Mouse (Mus musculus) megakaryocyte, embryonic 14.5 days (primary cell): ENCODE data around the gene Ano2.

Experiments
- FLI1 ChIP-seq: IDR thresholded peaks from 2 replicates; pipeline ENCODE4 v1.6.1; 2012; ENCODE audit warnings: low read length, inconsistent platforms, mixed read lengths
- GATA1 ChIP-seq: IDR thresholded peaks from 3 replicates; pipeline ENCODE4 v1.6.1; 2012; ENCODE audit warnings: mixed read lengths, low read length, inconsistent platforms, borderline replicate concordance

DNA sequence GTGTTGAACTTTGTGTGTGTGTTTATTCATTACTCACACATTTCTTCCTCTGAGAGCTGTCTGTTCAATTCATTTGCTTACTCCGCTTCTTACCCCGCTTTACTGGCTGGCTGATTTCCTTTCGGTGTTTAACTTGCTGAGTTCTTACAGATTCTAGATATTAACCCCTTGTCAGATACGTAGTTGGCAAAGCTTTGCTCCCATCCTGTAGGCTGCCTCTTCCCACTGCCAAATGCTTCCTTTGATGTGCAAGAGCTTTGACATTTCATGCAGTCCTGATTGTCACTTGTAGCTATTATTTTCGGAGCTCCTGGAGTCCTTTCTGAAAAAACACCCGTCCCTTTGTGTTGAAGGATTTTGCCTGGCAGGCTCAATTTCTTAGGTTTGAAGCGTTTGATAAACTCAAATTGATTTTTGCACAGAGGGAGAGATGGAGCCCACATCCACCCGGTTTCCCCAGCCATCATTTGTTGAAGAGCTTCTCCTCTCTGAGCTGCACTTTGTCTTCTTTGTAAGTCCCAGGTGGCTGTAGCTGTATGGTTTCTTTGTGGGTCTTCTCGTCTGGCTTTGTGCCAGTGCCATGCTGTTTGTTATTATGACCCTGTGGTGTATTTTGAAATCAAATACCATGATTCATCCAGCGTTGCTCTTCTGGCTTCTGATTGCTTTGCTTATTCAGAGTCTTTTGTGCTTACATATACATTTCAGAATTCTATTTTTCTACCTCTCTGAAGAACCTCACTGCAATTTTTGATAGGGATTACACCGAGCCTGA lies 47.5 kb downstream of the Ano2 start:
- no peak for TF ChIP-seq GATA1
- TF ChIP-seq FLI1 = no peak
